Mouse (Mus musculus) Muller cell, postnatal 12 days (primary cell): ENCODE measurements around the gene Bhlhb9.

ENCODE experiments used
- DNase-seq: peaks from one replicate; pipeline ENCODE4 v3.0.0-alpha.2; 2015; ENCODE audit errors: inconsistent ontology term

Bhlhb9 gene

GRCm38 (mm10) chrX:135886234-135886585 is 88.8 kb downstream of the Bhlhb9 start:
- DNase-seq: no peak

GRCm38 (mm10) chrX:135916580-135916979 is 119.2 kb downstream of the Bhlhb9 start:
- no peak for DNase-seq

GRCm38 (mm10) chrX:135917116-135917515 is 119.7 kb downstream of the Bhlhb9 start:
- DNase-seq: no peak

GRCm38 (mm10) chrX:135922162-135922561 is 124.8 kb downstream of the Bhlhb9 start:
- no peak for DNase-seq

- no peak for DNase-seq
Measured at GRCm38 (mm10) chrX:135925911-135926310, 128.5 kb downstream of the Bhlhb9 start.

GRCm38 (mm10) chrX:135928588-135928987 is 131.2 kb downstream of the Bhlhb9 start:
- no peak for DNase-seq

GRCm38 (mm10) chrX:135936452-135936851 is 139.1 kb downstream of the Bhlhb9 start:
- DNase-seq: no peak
